Mouse (Mus musculus): ENCODE measurements at regions not wholly inside any gene's neighbourhood (a gene's known extent, or its start where the extent isn't known, plus 50 kb on each side); places are given as distances from the start of the nearest gene placed in this dataset.

DNA sequence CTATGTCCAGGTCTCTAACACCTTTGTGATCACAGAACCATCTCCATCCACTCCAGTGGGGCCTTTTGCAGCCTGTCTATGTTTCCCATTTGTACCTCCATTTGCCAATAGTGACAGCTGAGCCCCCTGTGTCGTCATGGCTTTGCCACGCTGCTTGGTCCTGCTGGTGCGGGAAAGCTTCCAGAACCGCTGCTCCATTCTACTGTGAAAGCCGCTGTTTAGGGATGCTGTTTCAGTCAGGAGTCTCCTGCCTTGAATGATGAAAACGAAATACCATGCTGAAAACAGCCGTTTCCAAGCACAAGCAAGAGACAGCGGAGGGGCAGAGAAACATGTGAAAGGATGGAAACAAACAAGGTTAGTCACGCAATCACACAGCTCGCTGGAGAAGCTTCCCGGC lies 410.4 kb downstream of the Glrx3 start:
- in situ Hi-C loops (cut with MboI; ENCODE audit: low pct_unique_long_range_greater_than_20kb in 1 of 2, low sequenced_read_pairs in 2 of 2, unreplicated experiment in 1 of 2) = no loop called here

DNA sequence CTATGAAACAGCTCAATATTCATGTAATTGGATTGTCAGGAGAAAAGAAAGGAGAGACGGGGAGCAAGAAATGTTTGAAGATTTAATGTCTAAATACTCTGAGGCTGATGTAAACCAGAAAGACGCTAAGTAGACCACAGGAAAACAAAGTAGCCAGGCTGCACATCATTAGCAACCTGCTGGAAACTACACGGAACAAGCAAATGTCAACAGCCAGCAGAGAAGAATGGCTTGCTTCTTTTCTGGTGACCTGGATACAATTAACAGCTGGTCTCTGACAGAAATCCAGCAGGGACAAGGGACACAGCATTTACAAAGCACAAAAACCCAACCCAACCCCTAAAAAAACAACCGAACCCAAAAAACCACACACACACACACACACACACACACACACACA lies 413.6 kb downstream of the Glrx3 start:
- in situ Hi-C loops (cut with MboI; ENCODE audit: low pct_unique_long_range_greater_than_20kb in 1 of 2, low sequenced_read_pairs in 2 of 2, unreplicated experiment in 1 of 2) = no loop called here

DNA sequence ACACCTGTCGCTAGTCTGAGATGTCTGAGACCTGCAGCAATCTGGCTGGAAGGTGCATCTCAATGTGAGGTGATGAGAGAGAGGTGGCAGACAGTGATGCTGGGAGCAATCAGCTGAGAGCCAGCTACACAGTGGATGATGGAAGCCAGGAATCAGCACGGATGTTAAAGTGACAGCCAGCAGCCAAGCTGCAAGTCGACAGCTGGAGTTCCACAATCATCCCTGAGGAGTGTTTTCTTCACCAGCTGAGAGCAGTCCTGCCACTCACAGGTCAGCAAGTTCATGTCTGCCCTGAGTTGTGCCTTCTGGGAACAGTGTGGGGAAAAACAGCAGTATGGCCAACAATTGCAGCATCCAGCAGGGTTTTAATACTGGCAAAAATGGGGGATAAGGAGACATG lies 422.3 kb downstream of the Glrx3 start:
- in situ Hi-C loops (cut with MboI; ENCODE audit: low pct_unique_long_range_greater_than_20kb in 1 of 2, low sequenced_read_pairs in 2 of 2, unreplicated experiment in 1 of 2) = no loop called here

DNA sequence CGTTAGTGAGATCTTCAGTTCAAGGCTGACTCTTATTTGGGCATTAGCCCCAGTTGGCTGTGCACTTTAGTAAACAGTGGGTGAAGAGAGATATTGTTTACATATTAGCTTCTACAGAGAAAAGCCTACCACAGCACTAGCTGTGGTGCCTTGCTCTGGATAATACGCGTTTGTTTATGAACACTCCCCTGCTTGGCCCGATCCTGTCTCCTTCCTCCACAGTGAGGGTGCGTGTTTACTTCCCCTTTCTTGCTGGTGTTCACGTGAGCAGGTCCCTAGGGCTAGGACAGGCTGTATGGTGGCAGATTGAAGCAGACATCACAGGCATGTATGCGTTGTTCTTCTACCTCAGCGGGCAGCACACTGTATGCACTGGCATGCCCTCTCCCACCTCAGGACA lies 423.1 kb downstream of the Glrx3 start:
- in situ Hi-C loops (cut with MboI; ENCODE audit: low pct_unique_long_range_greater_than_20kb in 1 of 2, low sequenced_read_pairs in 2 of 2, unreplicated experiment in 1 of 2) = no loop called here

DNA sequence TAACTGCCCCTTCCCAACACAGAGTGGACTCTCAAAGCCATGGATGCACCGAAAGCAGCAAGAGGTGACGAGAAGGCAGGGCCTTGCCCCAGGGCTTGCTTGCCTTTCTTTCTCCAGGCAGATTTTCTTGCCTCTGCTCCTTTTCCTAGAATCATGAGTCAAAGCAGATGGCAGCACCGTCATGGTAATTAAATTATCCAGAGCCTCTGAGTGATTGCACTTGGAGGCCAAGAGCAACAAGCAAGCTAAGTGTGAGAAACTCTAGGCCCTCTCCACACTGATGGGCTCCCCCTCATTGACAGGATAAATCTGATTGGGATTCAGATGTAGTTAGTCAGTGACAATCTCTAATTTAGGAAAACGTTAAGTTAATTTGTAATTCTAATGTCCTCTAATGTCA lies 427.5 kb downstream of the Glrx3 start:
- in situ Hi-C loops (cut with MboI; ENCODE audit: low pct_unique_long_range_greater_than_20kb in 1 of 2, low sequenced_read_pairs in 2 of 2, unreplicated experiment in 1 of 2) = no loop called here

DNA sequence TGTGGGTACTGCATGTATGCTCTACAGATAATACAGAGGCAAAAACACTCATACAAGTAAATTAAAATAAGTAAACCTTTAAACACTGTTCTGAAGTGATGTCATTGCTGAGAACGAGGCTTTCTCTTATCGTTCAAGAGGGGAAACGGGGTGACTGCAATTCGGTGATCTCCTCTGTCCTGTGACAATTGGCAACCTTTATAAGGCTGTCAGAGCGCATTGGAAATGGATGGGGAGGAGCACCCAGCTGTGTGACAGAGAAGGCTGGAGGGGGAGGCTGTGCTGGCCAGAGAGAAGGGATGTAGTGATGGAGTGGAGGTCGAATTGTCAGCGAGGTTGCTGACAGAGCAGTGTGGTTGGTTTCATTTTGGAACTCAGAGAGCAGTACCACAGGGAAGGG lies 428.0 kb downstream of the Glrx3 start:
- in situ Hi-C loops (cut with MboI; ENCODE audit: low pct_unique_long_range_greater_than_20kb in 1 of 2, low sequenced_read_pairs in 2 of 2, unreplicated experiment in 1 of 2) = no loop called here

DNA sequence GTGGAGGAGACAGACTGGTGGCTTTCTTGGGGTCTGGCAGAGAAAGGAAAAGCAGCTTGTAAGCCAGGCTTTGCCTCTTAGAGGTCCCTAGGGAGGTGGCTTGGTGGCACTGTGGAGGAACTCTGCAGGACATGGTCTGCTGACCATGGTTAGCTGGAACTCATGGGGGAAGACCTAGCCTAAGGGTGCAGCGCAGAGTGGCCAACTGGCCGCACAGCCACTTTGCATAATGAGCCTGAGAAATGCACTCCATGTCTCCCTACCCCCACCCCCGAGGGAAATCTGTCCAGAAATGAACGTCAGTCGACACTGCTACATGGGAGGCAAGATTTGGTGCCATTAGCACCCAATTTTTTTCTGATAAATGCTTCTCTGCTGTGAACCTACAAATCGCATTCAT lies 429.5 kb downstream of the Glrx3 start:
- in situ Hi-C loops (cut with MboI; ENCODE audit: low pct_unique_long_range_greater_than_20kb in 1 of 2, low sequenced_read_pairs in 2 of 2, unreplicated experiment in 1 of 2) = no loop called here

DNA sequence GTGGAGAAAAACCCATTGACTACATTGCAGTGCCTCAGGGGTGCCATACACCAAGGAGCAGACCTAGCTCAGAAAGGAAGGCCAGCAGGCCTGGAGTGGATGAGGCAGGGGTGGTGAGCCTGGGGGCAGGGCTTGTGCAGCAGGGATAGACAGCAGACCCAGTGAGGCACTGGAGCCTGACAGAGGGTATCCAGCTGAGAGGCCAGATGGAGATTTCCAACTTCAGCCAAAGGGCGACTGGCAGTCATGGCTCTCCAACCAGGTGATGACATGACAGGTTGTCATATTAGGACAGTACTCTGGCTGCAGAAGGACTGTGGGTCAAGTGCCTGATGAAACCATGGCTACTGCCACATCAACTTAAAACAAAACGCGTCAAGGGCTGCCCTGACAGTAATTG lies 431.1 kb downstream of the Glrx3 start:
- in situ Hi-C loops (cut with MboI; ENCODE audit: low pct_unique_long_range_greater_than_20kb in 1 of 2, low sequenced_read_pairs in 2 of 2, unreplicated experiment in 1 of 2) = no loop called here

DNA sequence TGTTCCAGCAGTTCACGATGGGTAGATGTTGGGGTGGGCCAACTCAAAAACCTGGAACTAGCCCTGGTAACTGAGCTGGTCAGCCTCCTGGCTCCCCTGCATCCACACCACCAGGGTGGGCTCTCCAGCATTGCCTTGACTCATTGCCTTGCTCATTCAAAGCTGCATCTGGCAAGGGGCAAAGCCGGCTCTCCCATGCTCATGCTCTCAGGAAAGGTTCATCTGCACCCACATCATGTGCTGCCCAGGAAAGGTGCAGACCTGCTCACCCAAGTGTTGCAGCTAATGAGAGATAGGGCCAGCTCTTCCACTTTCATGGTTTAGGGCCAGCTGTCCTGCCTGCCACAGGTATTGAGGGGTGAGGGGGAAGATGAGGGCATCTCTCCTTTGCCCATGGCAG lies 437.9 kb downstream of the Glrx3 start:
- in situ Hi-C loops (cut with MboI; ENCODE audit: low pct_unique_long_range_greater_than_20kb in 1 of 2, low sequenced_read_pairs in 2 of 2, unreplicated experiment in 1 of 2) = no loop called here

DNA sequence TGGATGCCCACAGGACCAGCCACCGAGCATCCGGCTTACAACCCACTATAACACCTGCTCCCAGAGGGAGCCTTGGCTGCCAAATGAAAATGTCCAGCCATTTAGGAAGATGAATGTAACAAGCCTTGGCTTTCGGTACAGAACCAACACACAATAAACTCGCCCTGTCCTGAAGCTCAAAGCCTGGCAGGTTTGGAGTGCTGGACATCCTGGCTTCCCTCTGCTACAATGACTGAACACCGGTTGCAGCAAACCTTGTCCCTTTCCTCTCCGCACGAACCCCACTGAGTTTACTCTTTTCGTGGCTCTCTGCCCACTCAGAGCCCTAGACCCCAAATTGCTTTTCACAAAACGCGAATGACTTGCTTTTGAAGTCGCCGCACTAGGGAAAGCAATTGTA lies 441.9 kb downstream of the Glrx3 start:
- in situ Hi-C loops (cut with MboI; ENCODE audit: low pct_unique_long_range_greater_than_20kb in 1 of 2, low sequenced_read_pairs in 2 of 2, unreplicated experiment in 1 of 2) = no loop called here

DNA sequence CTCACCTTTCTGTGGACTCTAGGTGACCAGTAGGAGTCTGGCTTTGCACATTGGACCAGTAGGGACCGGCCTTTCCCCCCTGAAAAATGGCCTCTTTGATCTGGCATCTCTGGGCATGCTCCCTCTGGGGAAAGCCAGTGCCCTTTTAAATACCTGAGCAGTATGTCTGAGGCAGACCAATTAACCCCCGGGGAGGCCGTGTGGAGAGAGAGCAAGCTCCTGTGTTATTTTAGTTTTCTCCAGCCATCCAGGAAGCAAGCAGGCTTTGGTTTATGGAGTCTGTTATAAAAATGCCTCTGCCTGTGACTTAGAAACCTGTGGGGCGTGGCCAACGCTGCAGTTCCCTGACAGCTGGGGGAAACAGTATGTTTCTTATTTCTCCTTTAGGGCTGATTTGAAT lies 445.5 kb downstream of the Glrx3 start:
- in situ Hi-C loops (cut with MboI; ENCODE audit: low pct_unique_long_range_greater_than_20kb in 1 of 2, low sequenced_read_pairs in 2 of 2, unreplicated experiment in 1 of 2) = no loop called here

DNA sequence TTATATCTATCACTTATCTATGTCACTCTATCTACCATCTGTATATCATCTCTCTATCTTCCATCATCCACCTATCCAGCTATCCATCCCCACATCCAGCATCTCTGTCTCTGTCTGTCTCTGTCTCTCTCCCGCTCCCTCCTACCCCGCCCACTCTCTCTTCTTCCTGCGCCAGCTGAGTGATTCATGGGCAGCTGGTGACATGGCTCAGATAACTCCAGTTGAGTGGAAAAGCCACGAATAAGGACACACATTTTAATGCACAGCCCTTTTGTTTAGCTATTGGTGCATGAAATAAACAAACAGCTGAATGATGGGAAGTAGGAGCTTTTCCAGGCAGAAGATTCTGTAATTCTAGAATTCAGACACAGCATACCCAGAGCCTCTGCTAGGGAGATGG lies 446.3 kb downstream of the Glrx3 start:
- in situ Hi-C loops (cut with MboI; ENCODE audit: low pct_unique_long_range_greater_than_20kb in 1 of 2, low sequenced_read_pairs in 2 of 2, unreplicated experiment in 1 of 2) = no loop called here

DNA sequence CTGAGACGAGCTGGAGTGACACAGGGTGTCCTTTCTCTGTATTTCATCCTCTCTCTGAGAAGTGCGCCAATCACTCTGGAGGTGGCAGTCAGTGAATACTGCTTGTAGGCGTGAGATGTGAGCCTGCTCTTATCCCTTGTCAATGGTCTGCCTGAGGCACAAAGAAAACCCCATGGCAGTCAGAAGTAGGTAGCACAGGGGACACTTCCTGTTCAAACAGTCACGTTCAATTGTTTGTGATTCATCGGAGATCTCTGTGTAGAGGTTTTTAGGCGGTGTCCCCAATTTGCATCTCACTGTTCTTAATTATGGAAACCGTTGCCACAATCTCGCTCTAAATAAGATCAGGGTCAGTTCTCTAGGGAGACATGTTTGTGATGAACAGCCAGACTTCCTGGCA lies 447.7 kb downstream of the Glrx3 start:
- in situ Hi-C loops (cut with MboI; ENCODE audit: low pct_unique_long_range_greater_than_20kb in 1 of 2, low sequenced_read_pairs in 2 of 2, unreplicated experiment in 1 of 2) = no loop called here

DNA sequence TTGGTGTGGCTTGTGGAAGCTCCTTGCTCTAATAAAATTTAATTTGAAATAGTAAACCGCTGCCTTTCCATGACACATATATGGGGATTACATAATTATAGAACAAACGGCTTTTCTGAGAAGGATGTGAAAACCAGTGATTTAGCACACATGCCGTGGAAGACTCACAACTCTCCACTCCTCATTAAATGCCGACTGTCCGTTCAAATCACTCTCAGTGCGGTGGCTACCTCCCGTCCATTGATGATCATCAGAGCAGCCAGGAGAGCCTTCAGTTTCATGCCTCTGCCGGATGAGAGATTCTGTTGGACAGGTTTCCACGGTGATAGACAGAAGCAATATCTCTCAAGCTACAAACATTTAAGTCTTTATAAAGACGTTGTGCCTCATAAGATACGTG lies 451.3 kb downstream of the Glrx3 start:
- in situ Hi-C loops (cut with MboI; ENCODE audit: low pct_unique_long_range_greater_than_20kb in 1 of 2, low sequenced_read_pairs in 2 of 2, unreplicated experiment in 1 of 2) = no loop called here

DNA sequence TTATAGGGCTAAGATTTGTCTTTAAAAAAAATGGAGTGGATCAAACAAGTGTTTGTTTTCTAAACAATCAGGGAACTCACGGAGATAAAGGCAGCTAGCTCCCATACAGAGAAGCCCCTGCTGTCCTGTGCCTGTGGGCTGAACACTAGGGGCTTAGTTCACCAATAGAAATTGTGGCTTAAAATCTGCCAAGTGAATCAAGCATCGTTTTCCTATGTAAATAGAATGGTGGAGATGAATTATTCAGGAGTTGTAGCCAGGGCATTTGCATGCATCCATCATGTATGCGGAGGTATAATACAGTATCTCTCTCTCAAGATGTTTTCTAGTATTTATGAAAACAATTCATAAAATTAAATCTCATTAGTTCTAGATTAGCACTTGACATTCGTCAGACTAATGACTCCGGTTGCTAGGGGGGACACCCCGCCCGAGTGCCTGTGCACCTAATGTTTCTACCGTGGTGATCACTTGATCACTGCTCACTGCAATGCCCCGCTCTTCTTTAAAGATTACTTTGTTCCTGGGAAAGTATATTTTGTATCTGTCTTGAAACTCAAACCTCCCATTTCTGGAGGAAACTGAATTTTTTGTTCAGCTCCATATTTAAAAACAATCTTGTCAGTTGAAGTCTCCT lies 469.1 kb downstream of the Glrx3 start:
- in situ Hi-C loops (cut with MboI; ENCODE audit: low pct_unique_long_range_greater_than_20kb in 1 of 2, low sequenced_read_pairs in 2 of 2, unreplicated experiment in 1 of 2) = no loop called here

DNA sequence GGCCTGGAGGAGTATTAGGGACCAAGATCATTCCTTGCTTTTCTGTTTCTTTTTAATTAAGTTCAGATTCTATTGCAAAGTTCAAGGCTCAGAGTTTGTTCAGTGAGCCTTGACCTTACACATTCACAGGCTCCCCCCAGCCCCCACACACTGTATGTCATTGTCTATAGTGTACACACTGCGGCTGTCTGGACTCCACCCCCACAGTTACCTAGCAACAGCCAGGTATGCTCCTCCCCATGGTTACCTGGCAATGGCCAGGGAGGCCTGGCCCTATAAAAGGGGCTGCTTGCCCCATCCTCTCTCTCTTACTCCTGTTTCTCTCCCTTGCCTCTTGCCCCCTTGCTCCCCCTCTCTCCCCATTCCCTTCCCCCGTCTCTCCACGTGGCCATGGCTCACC lies 472.0 kb downstream of the Glrx3 start:
- in situ Hi-C loops (cut with MboI; ENCODE audit: low pct_unique_long_range_greater_than_20kb in 1 of 2, low sequenced_read_pairs in 2 of 2, unreplicated experiment in 1 of 2) = no loop called here

DNA sequence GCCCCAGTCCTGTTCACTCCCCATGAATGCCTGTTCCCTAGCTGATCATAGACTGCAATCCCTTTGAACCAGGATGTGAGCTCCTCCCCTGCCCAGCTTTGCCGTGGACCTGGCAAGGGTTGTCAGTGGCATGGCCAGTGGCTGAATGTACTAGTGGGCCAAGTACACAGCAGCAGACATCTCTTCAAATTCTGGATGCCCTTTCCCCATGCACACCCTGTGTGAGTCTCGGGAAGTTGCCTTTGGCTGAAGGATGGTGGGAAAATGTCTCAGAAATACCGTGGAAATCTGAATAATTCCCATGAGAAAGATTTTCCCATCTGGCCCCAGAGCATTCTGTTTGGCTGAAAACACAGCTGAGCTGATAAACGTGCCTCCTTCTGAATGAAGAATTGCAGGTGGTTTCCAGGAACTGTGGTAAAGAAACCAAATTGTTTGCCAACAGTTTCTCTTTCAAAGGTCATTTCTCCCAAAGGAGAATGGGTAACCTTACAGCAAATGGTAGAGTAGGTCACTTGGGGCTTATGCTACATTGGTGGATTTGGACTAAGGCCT lies 476.2 kb downstream of the Glrx3 start:
- in situ Hi-C loops (cut with MboI; ENCODE audit: low pct_unique_long_range_greater_than_20kb in 1 of 2, low sequenced_read_pairs in 2 of 2, unreplicated experiment in 1 of 2) = no loop called here

DNA sequence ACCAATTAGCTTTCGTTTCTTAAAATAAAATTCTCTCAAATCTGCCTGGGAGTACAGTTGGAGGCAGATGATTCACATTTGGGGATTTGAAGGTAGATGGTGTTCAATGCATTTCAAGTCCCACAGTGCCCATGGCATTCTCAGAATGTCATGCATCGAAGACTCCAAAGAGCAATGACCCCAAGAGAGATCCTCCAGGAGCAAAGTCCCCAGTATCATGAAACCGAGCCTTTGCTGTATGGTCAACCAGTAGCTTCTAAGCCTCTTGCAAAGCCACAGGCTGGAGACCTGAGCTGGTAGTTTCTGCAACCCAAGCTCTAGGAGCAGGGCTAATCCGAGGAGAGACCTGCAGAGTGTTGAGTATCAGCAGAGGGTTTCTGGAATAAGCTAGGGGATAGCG lies 477.1 kb downstream of the Glrx3 start:
- in situ Hi-C loops (cut with MboI; ENCODE audit: low pct_unique_long_range_greater_than_20kb in 1 of 2, low sequenced_read_pairs in 2 of 2, unreplicated experiment in 1 of 2) = no loop called here

DNA sequence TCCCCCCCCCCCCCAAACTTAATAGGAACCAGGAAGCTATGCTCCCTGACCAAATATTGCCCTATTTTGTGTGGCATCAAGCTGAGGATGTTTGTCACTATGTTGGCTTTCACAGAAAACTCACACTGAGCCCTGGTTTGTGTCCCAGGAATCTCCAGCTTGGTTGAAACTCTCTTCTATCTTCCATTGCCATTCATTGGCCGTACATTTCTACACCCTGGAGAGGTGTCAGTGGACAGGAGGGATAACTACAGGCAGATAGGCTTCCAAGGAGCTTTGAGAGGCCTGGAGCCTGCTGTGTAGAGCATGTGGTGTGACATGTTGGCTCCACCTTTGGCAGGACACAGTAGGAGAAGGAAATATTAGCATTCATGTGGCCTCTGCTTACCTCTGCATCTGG lies 478.9 kb downstream of the Glrx3 start:
- in situ Hi-C loops (cut with MboI; ENCODE audit: low pct_unique_long_range_greater_than_20kb in 1 of 2, low sequenced_read_pairs in 2 of 2, unreplicated experiment in 1 of 2) = no loop called here

DNA sequence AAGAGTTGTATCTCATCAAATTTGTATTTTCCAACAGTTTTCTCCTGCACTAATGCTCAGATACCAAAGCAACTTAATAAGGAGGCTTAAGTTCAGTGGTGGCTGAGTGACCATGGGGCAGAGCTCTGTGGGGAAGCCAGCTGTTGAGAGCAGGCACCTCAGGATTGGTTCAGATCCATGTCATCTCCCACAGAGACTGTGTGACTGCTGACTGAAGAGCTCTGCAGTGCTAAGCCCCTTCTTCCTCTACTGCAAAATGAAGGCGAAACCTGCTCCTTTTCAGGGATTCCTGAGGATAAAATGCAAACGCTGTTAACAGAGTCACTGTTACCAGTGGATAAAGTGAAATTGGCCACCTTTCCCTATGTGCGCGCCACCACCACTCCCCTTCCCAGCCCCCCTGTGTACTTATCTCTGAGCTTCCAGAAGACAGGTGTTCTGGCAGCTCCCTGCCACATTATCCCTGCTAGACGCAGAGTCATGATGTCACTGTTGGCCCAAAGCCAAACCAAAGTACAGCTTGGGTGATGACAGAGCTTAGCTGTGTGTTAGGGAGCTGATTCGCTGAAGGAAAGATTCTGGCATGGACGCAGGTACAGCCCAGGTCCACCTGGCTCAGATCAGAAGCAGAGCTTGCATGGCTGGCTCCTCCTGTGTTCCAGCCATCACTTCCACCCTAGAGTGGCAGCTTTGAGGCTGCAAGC lies 472.9 kb downstream of the Tcerg1l start:
- in situ Hi-C loops (cut with MboI; ENCODE audit: low pct_unique_long_range_greater_than_20kb in 1 of 2, low sequenced_read_pairs in 2 of 2, unreplicated experiment in 1 of 2) = no loop called here

Measured in mouse embryonic stem cell (cell line).